Mouse (Mus musculus) stomach, postnatal 0 days (tissue): Measurements from ENCODE around the gene Uqcr10. TPM values are rescaled to one million over a fixed set of nuclear protein-coding genes. Genes with fewer than 3 reads are reported as not detected.
A peak's percentile ranks its signal among the peaks of the same experiment; 100 is the strongest.
"Not testable (repeated sequence)": the region's sequence is repeated elsewhere in the genome, so short reads cannot be mapped to it uniquely, and the experiment has no call there.

ENCODE experiments used
- ATAC-seq: fragments of 200-750 bp; cut with Nextera tagmentation; 2 replicates; pipeline ENCODE4 v1.8.0; 2017; ENCODE audit not compliant: low FRiP score, low TSS enrichment
- DNase-seq: peaks from one replicate; pipeline ENCODE4 v3.0.0-alpha.2; 2016; ENCODE audit warnings: low spot score
- H3K27ac ChIP-seq: fragments of 300-500 bp; sonication (generic); replicated peaks from 2 replicates; pipeline ENCODE4 v1.5.1; 2014; ENCODE audit warnings: mild to moderate bottlenecking, control low read depth
- H3K27me3 ChIP-seq: fragments of 300-500 bp; sonication (generic); 2 replicates; pipeline ENCODE4 v1.6.1; 2014; ENCODE audit warnings: low read length; ENCODE audit not compliant: control insufficient read depth, insufficient read depth
- H3K36me3 ChIP-seq: fragments of 300-500 bp; sonication (generic); 2 replicates; pipeline ENCODE4 v1.6.1; 2014; ENCODE audit warnings: low read length, mixed read lengths; ENCODE audit not compliant: control insufficient read depth, insufficient read depth
- H3K4me1 ChIP-seq: fragments of 300-500 bp; sonication (generic); replicated peaks from 2 replicates; pipeline ENCODE4 v1.6.1; 2014; ENCODE audit warnings: antibody characterized with exemption; ENCODE audit not compliant: control insufficient read depth, insufficient read depth
- H3K4me2 ChIP-seq: fragments of 300-500 bp; sonication (generic); replicated peaks from 2 replicates; pipeline ENCODE4 v1.6.1; 2014; ENCODE audit warnings: low read depth, mild to moderate bottlenecking, control low read depth, moderate library complexity
- H3K4me3 ChIP-seq: fragments of 300-500 bp; sonication (generic); 2 replicates; pipeline ENCODE4 v1.5.1; 2014; ENCODE audit warnings: low read depth, low read length, control low read depth
- H3K9ac ChIP-seq: fragments of 300-500 bp; sonication (generic); 2 replicates; pipeline ENCODE4 v1.6.1; 2014; ENCODE audit warnings: mild to moderate bottlenecking, low read length, control low read depth, mixed read lengths
- H3K9me3 ChIP-seq: fragments of 300-500 bp; sonication (generic); 2 replicates; pipeline ENCODE4 v1.6.1; 2016; ENCODE audit warnings: low read length; ENCODE audit not compliant: control insufficient read depth
- CTCF ChIP-seq: IDR thresholded peaks from 2 replicates; pipeline ENCODE4 v1.5.1; 2016; ENCODE audit warnings: antibody characterized with exemption, low read depth, mild to moderate bottlenecking, moderate library complexity
- EP300 ChIP-seq: optimal IDR thresholded peaks from 2 replicates; pipeline ENCODE3; 2016; ENCODE audit warnings: antibody characterized with exemption
- WGBS: fragments of 180-500 bp; shearing (Covaris S2); extraction: QIAGEN DNeasy Blood & Tissue Kit; methylation state at CpG from one replicate; pipeline ENCODE4 v1.1.7; 2014; 5-methylcytosine and 5-hydroxymethylcytosine counted together
- polyA plus RNA-seq: library from polyadenylated mRNA; unstranded; fragments of >200 nt; fragmentation: Nextera tagmentation; extraction: Ambion mirVana; gene quantifications from 2 replicates; pipeline ENCODE4 v1.2.1, GENCODE M21; 2015

Gene Uqcr10
- polyA plus RNA-seq, 1 experiment from 2014 or later: 1,517 TPM

- TF ChIP-seq EP300 (no peak), CTCF (no peak)
- Histone ChIP-seq H3K27me3 (no peaks in the 10 kb centered on the region), H3K36me3 (no peaks in the 10 kb centered on the region), H3K9ac (no peak overlapping the region), H3K27ac (no peak overlapping the region), H3K4me1 (no peaks in the 10 kb centered on the region), H3K4me2 (no peak overlapping the region), H3K4me3 (no peak overlapping the region), H3K9me3 (no peaks in the 10 kb centered on the region)
- DNase-seq: no peak
- no peak for ATAC-seq
- 83% methylated on average over 4 of the region's 4 CpGs for WGBS
Measured at GRCm38 (mm10) chr11:4714727-4715126, 10.6 kb upstream of the Uqcr10 start.

GRCm38 (mm10) chr11:4712822-4713221 is 8.7 kb upstream of the Uqcr10 start:
- no peaks in the 10 kb centered on the region for H3K4me1 ChIP-seq
- no peak for TF ChIP-seq EP300
- TF ChIP-seq CTCF: no peak
- no peak overlapping the region for H3K4me2 ChIP-seq
- DNase-seq: no peak
- no peaks in the 10 kb centered on the region for H3K36me3 ChIP-seq
- no peaks in the 10 kb centered on the region for H3K9me3 ChIP-seq
- no peak overlapping the region for H3K9ac ChIP-seq
- H3K27me3 ChIP-seq: no peaks in the 10 kb centered on the region
- ATAC-seq: no peak
- H3K4me3 ChIP-seq: no peak overlapping the region
- no peak overlapping the region for H3K27ac ChIP-seq

DNA sequence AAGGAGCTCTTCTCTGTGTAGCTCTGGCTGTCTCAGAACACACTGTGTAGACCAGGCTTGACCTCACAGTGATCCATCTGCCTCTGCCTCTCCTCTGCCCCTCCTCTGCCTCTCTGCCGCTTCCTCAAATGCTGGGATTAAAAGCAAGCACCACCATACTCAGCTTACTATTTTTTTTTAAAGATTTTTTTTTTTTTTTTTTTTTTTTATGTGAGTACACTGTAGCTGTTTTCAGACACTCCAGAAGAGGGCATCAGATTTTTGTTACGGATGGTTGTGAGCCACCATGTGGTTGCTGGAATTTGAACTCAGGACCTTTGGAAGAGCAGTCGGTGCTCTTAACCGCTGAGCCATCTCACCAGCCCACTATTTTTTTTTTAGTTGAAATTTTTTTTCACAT is 6.0 kb upstream of the Uqcr10 start:
- H3K4me3 ChIP-seq, H3K36me3 ChIP-seq, H3K27me3 ChIP-seq, H3K9ac ChIP-seq, H3K9me3 ChIP-seq, H3K27ac ChIP-seq, DNase-seq, H3K4me1 ChIP-seq, H3K4me2 ChIP-seq, ATAC-seq: not testable (repeated sequence)
- WGBS: 82% methylated on average over 4 of the region's 4 CpGs

GRCm38 (mm10) chr11:4705178-4705577 is 1.0 kb upstream of the Uqcr10 start:
- H3K9me3 ChIP-seq: no peaks in the 10 kb centered on the region
- peak overlapping the region; percentile 71 for H3K9ac ChIP-seq
- TF ChIP-seq EP300 (no peak), CTCF (no peak)
- H3K4me1 ChIP-seq: no peaks in the 10 kb centered on the region
- ATAC-seq: no peak
- H3K36me3 ChIP-seq: peaks cover 6% of the 10 kb centered on the region; the same call in 1 of the 2 replicates
- no peaks in the 10 kb centered on the region for H3K27me3 ChIP-seq
- H3K4me3 ChIP-seq: peak overlapping the region; percentile 82
- WGBS: 7% methylated on average over 4 of the region's 4 CpGs
- H3K27ac ChIP-seq: peak overlapping the region; percentile 58; the same call in 1 of the 2 replicates
- H3K4me2 ChIP-seq: peak overlapping the region; percentile 93
- DNase-seq: no peak

DNA sequence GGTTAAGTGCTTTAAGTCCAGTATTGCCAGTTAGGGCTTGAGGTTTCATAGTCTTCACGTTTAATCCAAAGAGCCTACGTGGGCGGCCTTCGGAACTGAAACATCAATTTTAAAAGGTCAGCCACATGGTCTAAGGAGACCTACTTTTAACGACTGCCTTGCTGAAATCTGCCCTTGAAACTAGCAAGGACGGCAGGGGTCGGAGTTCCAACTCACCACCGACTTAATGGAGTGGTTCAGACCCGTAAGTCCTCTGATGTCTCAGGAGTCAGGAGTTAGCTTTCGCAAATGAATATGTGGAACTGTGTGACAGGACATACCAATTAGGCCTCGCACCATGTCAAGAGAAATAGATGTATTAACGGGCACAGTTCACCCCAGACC is 462 bp downstream of the Uqcr10 start:
- 4% methylated on average over 12 of the region's 12 CpGs for WGBS
- no peak for ATAC-seq
- no peaks in the 10 kb centered on the region for H3K4me1 ChIP-seq

GRCm38 (mm10) chr11:4700726-4701125 is 3.4 kb downstream of the Uqcr10 start:
- DNase-seq: no peak
- peaks cover 6% of the 10 kb centered on the region; the same call in 1 of the 2 replicates for H3K36me3 ChIP-seq
- peak overlapping the region; percentile 53; the same call in 1 of the 2 replicates for H3K27ac ChIP-seq
- H3K27me3 ChIP-seq: no peaks in the 10 kb centered on the region
- WGBS: 60% methylated on average over 8 of the region's 8 CpGs
- no peaks in the 10 kb centered on the region; the same call in 1 of the 2 replicates for H3K4me1 ChIP-seq
- no peak overlapping the region for H3K4me2 ChIP-seq
- H3K9me3 ChIP-seq: no peaks in the 10 kb centered on the region
- no peak overlapping the region for H3K4me3 ChIP-seq
- TF ChIP-seq CTCF (no peak), EP300 (no peak)
- H3K9ac ChIP-seq: no peak overlapping the region
- 0 out of 2 replicates have a peak, but pooled peaks have one; percentile 36 for ATAC-seq

More for the DNA sequence above, 462 bp downstream of the Uqcr10 start:
- no peaks in the 10 kb centered on the region for H3K9me3 ChIP-seq
- DNase-seq: no peak
- peak overlapping the region; percentile 93 for H3K4me2 ChIP-seq
- H3K9ac ChIP-seq: peak overlapping the region; percentile 91
- H3K4me3 ChIP-seq: peak overlapping the region; percentile 82
- TF ChIP-seq EP300 (no peak), CTCF (no peak; the same call in 1 of the 2 replicates)
- H3K27me3 ChIP-seq: no peaks in the 10 kb centered on the region
- peak overlapping the region; percentile 81 for H3K27ac ChIP-seq
- H3K36me3 ChIP-seq: peaks cover 6% of the 10 kb centered on the region; the same call in 1 of the 2 replicates
